Mouse (Mus musculus) granulocyte monocyte progenitor cell, adult 5-6 weeks (primary cell): ENCODE measurements around the gene Abhd15. TPM values are rescaled to one million over a fixed set of nuclear protein-coding genes. Genes with fewer than 3 reads are reported as not detected.
A peak's percentile ranks its signal among the peaks of the same experiment; 100 is the strongest.
"Not testable (repeated sequence)": the region's sequence is repeated elsewhere in the genome, so short reads cannot be mapped to it uniquely, and the experiment has no call there.

Experiments used
- ATAC-seq: replicated peaks from 2 replicates; pipeline ENCODE4 v1.8.0; 2016; ENCODE audit warnings: mild to moderate bottlenecking, moderate TSS enrichment, inconsistent platforms; ENCODE audit not compliant: poor library complexity, severe bottlenecking
- total RNA-seq, 2 experiments: library from RNA; stranded (forward) in 1 of 2; stranded (reverse) in 1 of 2; fragments of 200-712, 200-1000 nt in 1 of 2; fragments of >200 nt in 1 of 2; fragmentation: Nextera tagmentation in 1 of 2; gene quantifications; 2 replicates each; pipeline ENCODE4 v1.2.3; 2014 to 2017

Abhd15 gene
- total RNA-seq, 2 experiments from 2014 or later, result 2.6 to 9.6 TPM

- peak; percentile 72 for ATAC-seq
Observed at GRCm38 (mm10) chr11:77508068-77509021, 6.6 kb upstream of the Abhd15 start.

GRCm38 (mm10) chr11:77511336-77511735 is 3.6 kb upstream of the Abhd15 start:
- no peak for ATAC-seq

GRCm38 (mm10) chr11:77512891-77513810 is 1.8 kb upstream of the Abhd15 start:
- peak; percentile 47 for ATAC-seq

- ATAC-seq, result no peak
Observed at GRCm38 (mm10) chr11:77513811-77514170, 1.1 kb upstream of the Abhd15 start.

DNA sequence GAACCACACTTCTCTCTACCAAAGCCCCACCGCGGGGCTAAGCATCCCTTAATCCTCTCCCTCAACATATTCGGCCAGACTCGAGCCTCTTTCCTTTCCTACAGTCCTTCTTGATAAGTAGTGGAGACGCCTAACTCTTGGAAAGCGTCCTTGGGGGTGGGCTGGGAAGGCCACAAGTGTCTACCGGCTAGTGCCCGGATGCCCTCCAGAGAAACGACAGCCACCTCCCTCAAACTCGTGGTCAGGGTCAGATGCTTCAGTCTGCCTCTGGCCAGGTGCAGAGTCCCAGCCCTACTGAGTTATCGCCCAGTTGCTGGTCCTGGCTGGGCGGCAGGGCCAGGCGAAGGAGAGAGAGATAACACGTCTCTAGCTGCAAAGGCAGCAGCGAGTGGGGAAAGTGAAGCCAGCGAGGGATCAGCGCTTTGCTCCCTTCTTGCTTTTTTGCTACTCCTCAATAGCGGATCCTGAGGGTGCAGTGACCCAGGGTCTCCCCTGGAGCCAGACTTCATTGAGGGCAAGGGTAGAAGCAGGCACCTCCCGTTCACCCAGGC is 565 bp upstream of the Abhd15 start:
- no peak for ATAC-seq

GRCm38 (mm10) chr11:77515637-77516552 is 974 bp downstream of the Abhd15 start, which contains the start of gene Trp53i13:
Gene Trp53i13 (minus strand): TSS chr11:77515980.
- ATAC-seq, result 0 out of 2 replicates have a peak, but pooled peaks have one; percentile 2

DNA sequence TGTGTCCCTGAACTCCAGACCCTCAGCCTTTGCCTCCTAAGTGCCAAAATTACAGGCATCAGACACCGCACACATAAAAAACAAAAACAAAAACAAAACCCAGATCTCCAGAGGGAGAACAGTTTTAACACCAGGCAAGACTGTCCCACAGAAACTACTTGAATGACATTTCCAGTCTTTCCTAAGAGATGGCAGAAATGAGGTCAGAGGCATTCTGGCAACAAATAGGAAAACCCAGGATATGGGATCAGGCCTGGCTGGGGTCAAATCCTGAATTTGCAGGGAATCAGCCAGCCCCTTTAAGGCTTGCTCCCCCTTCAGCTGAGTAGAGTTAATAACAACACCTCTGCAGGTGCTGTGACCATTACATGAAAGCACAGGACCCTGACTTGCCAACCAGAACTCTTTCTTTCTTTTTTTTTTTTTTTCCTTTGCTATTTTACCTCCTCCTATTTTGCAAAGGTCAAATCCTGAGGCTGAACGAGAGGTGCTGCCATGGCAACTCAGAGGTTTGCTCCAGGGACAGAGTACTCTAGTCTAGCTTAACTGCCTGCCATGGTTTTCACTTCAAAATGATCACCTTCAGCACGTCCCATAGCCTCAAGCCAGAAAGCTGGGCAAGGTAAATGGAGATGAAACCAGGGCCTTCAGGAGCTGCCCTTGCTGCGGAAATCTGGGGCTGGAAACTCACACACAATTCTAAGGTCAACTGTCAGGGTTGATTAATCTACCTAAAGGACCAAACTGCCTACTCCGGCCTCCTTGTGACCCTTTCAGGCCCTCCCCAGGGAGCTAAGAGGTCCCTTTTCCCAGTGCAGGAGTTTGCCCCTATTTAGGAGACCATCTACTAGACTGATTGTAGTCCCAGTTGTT is 1.9 kb downstream of the Abhd15 start:
- no peak for ATAC-seq

GRCm38 (mm10) chr11:77518051-77518798 is 3.3 kb downstream of the Abhd15 start:
- no peak for ATAC-seq

- ATAC-seq, result peak; percentile 52
Observed at GRCm38 (mm10) chr11:77519043-77519442, 4.1 kb downstream of the Abhd15 start, which contains the start of gene Gm10392. Gene Gm10392 (minus strand): TSS chr11:77519198.

DNA sequence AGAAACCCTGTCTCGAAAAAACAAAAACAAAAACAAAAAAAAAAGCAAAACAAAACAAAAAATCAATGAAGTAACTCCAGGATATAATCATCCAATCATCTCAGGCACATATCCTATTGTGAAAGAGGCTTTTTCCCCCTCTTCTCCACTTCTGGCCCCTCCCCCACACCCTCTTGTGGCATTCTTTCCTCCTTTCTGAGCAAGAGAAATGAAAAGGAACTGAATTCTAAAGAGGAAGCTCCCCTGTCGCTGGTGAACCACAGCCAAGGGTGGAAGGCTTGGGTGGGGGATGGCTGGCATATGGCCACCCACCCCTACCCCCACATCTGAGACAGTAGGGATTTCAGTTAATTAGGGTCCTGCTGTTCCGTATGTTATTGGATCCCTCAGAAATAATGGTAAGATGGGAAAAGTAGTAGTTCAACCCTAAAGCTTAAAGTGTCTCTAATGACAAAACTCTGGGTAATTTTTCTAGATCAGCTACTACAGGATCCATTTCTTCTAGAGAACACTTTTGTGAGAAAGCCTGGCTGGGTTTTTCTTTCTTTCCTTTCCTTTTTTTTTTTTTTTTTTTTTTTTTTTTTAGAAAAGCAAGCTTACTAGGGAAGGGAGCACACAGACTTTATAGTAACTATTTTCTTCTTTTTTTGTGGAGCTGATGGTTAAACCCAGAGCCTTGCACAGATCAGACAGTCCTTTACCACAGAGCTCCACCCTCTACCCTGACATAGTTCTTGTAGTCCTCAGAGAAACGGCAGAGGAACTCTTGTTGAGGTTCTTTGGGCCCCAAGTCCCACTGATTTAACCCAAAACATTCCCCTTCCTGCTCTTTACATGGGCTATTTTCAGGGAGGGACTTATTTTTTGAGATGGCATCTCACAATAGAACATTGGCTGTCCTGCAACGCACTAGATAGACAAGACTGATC is 5.9 kb downstream of the Abhd15 start:
- ATAC-seq, result peak; percentile 81

DNA sequence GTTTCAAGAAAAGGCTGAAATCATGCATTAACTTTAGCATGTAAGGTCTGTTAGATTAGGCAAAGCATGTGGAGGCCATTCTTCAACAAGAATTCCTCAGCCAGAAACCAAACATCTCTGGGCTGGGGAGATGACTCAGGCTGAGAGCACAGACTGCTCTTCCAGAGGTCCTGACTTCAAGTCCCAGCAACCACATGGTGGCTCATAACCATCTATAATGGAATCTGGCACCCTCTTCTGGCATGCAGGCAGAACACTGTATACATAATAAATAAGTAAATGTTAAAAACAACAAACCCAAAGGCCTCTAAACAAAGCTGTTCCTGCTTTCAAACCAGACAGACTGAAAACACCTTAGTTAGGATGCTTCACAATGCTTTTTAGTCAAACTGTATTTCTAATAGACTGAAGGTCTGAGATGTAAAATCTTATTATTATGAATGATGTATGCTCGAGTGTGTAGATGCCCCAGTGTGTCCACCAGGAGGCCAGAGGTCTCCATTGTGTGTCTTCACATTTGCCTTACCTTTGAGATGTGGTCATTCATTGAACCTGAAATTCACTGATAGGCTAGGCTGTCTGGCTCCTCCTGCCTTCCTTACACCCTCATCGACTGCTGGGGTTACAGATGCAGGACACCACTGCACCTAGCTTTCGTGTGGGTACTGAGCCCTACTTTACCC is 11.0 kb downstream of the Abhd15 start:
- peak; percentile 50; the same call in 1 of the 2 replicates for ATAC-seq

GRCm38 (mm10) chr11:77528420-77528819 is 13.5 kb downstream of the Abhd15 start:
- ATAC-seq, result not testable (repeated sequence)

DNA sequence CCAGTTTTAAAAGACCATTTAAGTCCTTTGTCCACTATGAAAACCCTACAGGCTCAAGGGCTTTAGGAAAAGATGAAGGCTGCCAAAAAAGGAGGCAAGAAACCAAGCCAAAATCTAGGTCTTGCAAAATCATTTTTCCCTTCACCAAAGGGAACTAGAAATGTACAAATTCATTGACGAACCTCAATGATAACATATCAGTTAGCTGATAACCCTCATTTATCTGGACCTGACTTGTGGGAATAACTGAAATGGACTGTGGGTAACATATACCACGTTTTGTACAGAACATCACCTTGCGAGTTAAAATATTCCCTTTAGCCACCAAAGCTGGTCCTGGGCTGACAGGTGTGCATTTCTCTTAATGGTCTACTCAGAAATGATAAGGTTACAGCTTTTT is 14.7 kb downstream of the Abhd15 start:
- ATAC-seq, result no peak

GRCm38 (mm10) chr11:77530862-77531261 is 15.9 kb downstream of the Abhd15 start:
- no peak for ATAC-seq

GRCm38 (mm10) chr11:77532202-77532846 is 17.4 kb downstream of the Abhd15 start:
- ATAC-seq, result no peak

DNA sequence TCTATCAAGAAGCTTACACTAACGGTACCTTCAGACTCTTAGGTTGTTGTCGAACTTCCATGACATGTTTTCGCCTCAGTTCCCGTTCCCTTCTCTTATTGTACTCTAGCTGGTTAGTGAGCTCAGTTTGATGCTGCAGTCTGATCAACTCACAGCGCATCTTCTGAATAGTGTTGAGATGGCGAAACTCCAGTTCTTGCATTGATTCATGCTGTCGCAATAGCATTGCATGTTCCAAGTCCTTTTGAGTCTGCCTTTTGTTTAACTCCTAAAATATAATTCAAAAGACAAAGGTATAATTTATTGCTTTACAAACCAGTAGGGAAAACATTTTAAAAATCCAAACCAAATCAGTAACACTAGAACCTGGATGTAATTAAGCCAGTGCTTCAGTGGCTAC is 30.3 kb downstream of the Abhd15 start:
- no peak for ATAC-seq
